Mouse (Mus musculus) liver, postnatal 0 days (tissue): Measurements from ENCODE around the gene Tspan14.

Source experiments
- CTCF ChIP-seq: sonication (generic); IDR thresholded peaks from 2 replicates; pipeline ENCODE4 v1.5.1; 2016; ENCODE audit warnings: antibody characterized with exemption, low read depth
- EP300 ChIP-seq: IDR thresholded peaks from 2 replicates; pipeline ENCODE4 v1.6.1; 2016; ENCODE audit warnings: antibody characterized with exemption, low read depth, mild to moderate bottlenecking

DNA sequence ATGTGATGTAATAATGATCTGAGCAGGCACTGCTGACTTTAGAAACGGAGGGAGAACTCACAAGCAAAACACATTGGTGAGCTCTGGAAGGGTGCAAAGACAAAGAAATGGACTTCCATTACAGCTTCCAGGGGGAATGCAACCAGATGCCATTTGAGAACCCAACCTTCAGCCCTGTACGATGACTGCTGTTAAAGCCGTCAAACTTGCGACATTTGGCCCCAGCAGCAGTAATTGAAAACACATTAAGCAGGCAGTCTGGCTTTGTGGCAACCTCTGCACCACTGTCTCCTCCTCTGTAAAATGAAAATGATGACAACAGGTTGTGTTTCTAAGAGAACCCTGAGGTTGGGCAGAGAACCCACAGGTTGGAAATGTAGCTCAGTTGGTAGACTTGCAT lies 34.2 kb upstream of the Tspan14 start:
- TF ChIP-seq CTCF (no peak), EP300 (no peak)
